Mouse (Mus musculus) kidney, postnatal 10 days (tissue): ENCODE results near the gene Kcnc3.
A peak's percentile ranks its signal among the peaks of the same experiment; 100 is the strongest.

Experiments used
- DNase-seq: peaks from one replicate; pipeline ENCODE4 v3.0.0; 2021; ENCODE audit warnings: mixed read lengths

The Kcnc3 gene

GRCm38 (mm10) chr7:44598336-44598735 is 7.9 kb downstream of the Kcnc3 start:
- DNase-seq: no peak

- DNase-seq: no peak
These were observed 10.3 kb downstream of the Kcnc3 start for GRCm38 (mm10) chr7:44600691-44601262.

- DNase-seq: no peak
These were observed 11.2 kb downstream of the Kcnc3 start for GRCm38 (mm10) chr7:44601646-44602045.

- no peak for DNase-seq
These were observed 12.0 kb downstream of the Kcnc3 start for GRCm38 (mm10) chr7:44602443-44602842.

- no peak for DNase-seq
These were observed 12.9 kb downstream of the Kcnc3 start for GRCm38 (mm10) chr7:44603186-44603855.

GRCm38 (mm10) chr7:44604139-44604606 is 13.7 kb downstream of the Kcnc3 start:
- DNase-seq: peak; percentile 50

GRCm38 (mm10) chr7:44604619-44605018 is 14.2 kb downstream of the Kcnc3 start:
- DNase-seq: no peak

- DNase-seq: no peak
These were observed 15.0 kb downstream of the Kcnc3 start for GRCm38 (mm10) chr7:44605436-44605835.

- no peak for DNase-seq
These were observed 15.9 kb downstream of the Kcnc3 start for GRCm38 (mm10) chr7:44606171-44606901.

- no peak for DNase-seq
These were observed 21.7 kb downstream of the Kcnc3 start for GRCm38 (mm10) chr7:44612192-44612591.

GRCm38 (mm10) chr7:44614041-44614688 is 23.7 kb downstream of the Kcnc3 start:
- no peak for DNase-seq

GRCm38 (mm10) chr7:44615309-44615708 is 24.8 kb downstream of the Kcnc3 start:
- no peak for DNase-seq

GRCm38 (mm10) chr7:44615987-44616386 is 25.5 kb downstream of the Kcnc3 start:
- no peak for DNase-seq

- no peak for DNase-seq
These were observed 26.6 kb downstream of the Kcnc3 start for GRCm38 (mm10) chr7:44617059-44617458.

- DNase-seq: no peak
These were observed 33.5 kb downstream of the Kcnc3 start for GRCm38 (mm10) chr7:44623714-44624542.

- DNase-seq: no peak
These were observed 34.0 kb downstream of the Kcnc3 start for GRCm38 (mm10) chr7:44624543-44624826.

- DNase-seq: no peak
These were observed 34.4 kb downstream of the Kcnc3 start for GRCm38 (mm10) chr7:44624828-44625227.

GRCm38 (mm10) chr7:44625241-44626067 is 35.0 kb downstream of the Kcnc3 start:
- no peak for DNase-seq

GRCm38 (mm10) chr7:44626068-44626385 is 35.6 kb downstream of the Kcnc3 start:
- DNase-seq: no peak

- DNase-seq: no peak
These were observed 36.5 kb downstream of the Kcnc3 start for GRCm38 (mm10) chr7:44626966-44627365.

GRCm38 (mm10) chr7:44628402-44629034 is 38.1 kb downstream of the Kcnc3 start:
- DNase-seq: no peak

- no peak for DNase-seq
These were observed 40.0 kb downstream of the Kcnc3 start for GRCm38 (mm10) chr7:44630437-44630836.
